Mouse (Mus musculus) stomach, embryonic 16.5 days (tissue): ENCODE results near the gene Slc6a11. TPM values are rescaled to one million over a fixed set of nuclear protein-coding genes. Genes with fewer than 3 reads are reported as not detected.

Experiments
- ATAC-seq: fragments of 200-750 bp; cut with Nextera tagmentation; 2 replicates; pipeline ENCODE4 v1.8.0; 2017; ENCODE audit warnings: moderate number of reproducible peaks, moderate TSS enrichment; ENCODE audit not compliant: insufficient read depth, low FRiP score
- H3K27ac ChIP-seq: fragments of 300-500 bp; sonication (generic); 2 replicates; pipeline ENCODE4 v1.5.1; 2014; ENCODE audit warnings: low read length
- H3K27me3 ChIP-seq: fragments of 300-500 bp; sonication (generic); 2 replicates; pipeline ENCODE4 v1.6.1; 2014; ENCODE audit warnings: low read length, control low read depth, mixed read lengths; ENCODE audit not compliant: control insufficient read depth, insufficient read depth
- H3K36me3 ChIP-seq: fragments of 300-500 bp; sonication (generic); 2 replicates; pipeline ENCODE4 v1.6.1; 2014; ENCODE audit warnings: low read length; ENCODE audit not compliant: control insufficient read depth, insufficient read depth
- H3K4me1 ChIP-seq: fragments of 300-500 bp; sonication (generic); 2 replicates; pipeline ENCODE4 v1.6.1; 2014; ENCODE audit warnings: low read length, control low read depth, mixed read lengths; ENCODE audit not compliant: control insufficient read depth, insufficient read depth
- H3K4me2 ChIP-seq: fragments of 300-500 bp; sonication (generic); 2 replicates; pipeline ENCODE4 v1.6.1; 2014; ENCODE audit warnings: low read depth, low read length, mixed read lengths
- H3K4me3 ChIP-seq: fragments of 300-500 bp; sonication (generic); replicated peaks from 2 replicates; pipeline ENCODE4 v1.5.1; 2014; ENCODE audit warnings: mild to moderate bottlenecking, low read length
- H3K9ac ChIP-seq: fragments of 300-500 bp; sonication (generic); 2 replicates; pipeline ENCODE4 v1.6.1; 2014; ENCODE audit warnings: low read length
- H3K9me3 ChIP-seq: fragments of 300-500 bp; sonication (generic); replicated peaks from 2 replicates; pipeline ENCODE4 v1.6.1; 2016; ENCODE audit warnings: low read length, control low read depth; ENCODE audit not compliant: control insufficient read depth
- whole genome bisulfite sequencing: fragments of 180-500 bp; shearing (Covaris S2); extraction: QIAGEN DNeasy Blood & Tissue Kit; methylation state at CpG from one replicate; pipeline ENCODE4 v1.1.7; 2014; 5-methylcytosine and 5-hydroxymethylcytosine counted together
- polyA plus RNA-seq: library from polyadenylated mRNA; unstranded; fragments of >200 nt; fragmentation: Nextera tagmentation; extraction: Ambion mirVana; gene quantifications from 2 replicates; pipeline ENCODE4 v1.2.1, GENCODE M21; 2015

Gene Slc6a11
- polyA plus RNA-seq, 1 experiment from 2014 or later, result 0.79 TPM

DNA sequence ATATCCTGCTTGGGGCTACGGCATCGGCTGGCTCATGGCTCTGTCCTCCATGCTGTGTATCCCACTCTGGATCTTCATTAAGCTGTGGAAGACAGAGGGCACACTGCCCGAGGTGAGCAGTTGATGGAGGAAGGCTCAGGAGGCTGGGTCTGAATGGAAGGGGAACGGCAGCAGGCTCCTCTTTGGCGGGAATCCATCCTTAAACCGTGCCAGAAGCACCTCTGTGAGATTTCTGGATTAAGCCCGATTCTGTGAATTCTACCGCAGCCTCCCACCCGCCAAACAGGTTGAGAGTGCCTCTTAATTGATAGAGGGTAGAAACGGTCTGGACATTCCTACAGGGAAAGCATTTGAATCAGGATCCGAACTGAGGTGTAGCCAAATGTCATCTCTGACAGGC lies 114.6 kb downstream of the Slc6a11 start:
- no peaks in the 10 kb centered on the region for H3K9me3 ChIP-seq
- H3K27me3 ChIP-seq, result no peaks in the 10 kb centered on the region
- no peak for ATAC-seq
- no peak overlapping the region for H3K9ac ChIP-seq
- H3K4me3 ChIP-seq, result no peak overlapping the region
- 67% methylated on average over 11 of the region's 11 CpGs for WGBS
- H3K4me2 ChIP-seq, result no peak overlapping the region
- no peaks in the 10 kb centered on the region for H3K36me3 ChIP-seq
- no peaks in the 10 kb centered on the region for H3K4me1 ChIP-seq
- H3K27ac ChIP-seq, result no peak overlapping the region

DNA sequence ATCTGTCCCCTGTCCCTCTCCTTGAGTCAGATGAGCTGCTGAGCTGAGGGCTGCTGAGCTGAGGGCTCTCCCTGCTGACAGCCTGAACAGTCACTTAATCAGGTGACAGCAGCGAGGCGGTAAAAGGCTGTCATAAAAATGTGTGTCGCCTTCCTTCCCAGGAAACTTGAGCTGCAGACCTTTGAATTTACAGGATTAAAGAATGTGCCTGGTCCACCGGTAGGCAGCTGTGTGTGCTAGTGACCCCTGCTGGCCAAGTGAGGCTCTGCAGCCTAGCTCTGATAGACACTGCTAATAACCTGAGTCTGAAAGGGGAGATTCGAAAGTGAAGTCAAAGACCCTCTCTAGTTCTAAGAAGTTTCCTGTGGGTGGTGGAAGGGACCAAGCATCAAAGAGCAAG lies 119.3 kb downstream of the Slc6a11 start:
- Histone ChIP-seq H3K4me3 (no peak overlapping the region), H3K9ac (no peak overlapping the region), H3K4me1 (no peaks in the 10 kb centered on the region), H3K27ac (no peak overlapping the region), H3K36me3 (no peaks in the 10 kb centered on the region), H3K9me3 (no peaks in the 10 kb centered on the region), H3K4me2 (no peak overlapping the region), H3K27me3 (no peaks in the 10 kb centered on the region)
- ATAC-seq, result no peak
- 9% methylated on average over 5 of the region's 5 CpGs for WGBS

DNA sequence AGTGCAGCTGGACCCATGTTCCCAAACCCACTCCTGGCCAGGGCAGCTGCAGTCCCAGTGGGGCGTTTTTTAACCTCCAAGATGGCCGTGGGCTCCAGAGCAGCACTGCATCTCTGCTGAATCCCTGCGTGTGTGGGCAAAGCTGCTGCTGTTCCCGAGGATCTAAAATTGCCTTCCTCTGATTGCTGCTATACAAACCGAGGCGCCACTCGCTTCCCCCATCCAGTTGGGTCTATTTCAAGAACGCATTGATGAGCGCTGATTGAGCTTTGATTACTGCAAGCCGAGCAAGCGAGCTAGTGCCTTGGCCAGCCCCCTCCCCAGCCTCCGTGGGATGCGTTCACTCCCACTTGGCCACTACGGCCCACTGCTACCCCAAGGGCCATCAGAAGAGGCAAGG lies 123.9 kb downstream of the Slc6a11 start:
- Histone ChIP-seq H3K4me1 (no peaks in the 10 kb centered on the region), H3K27ac (no peak overlapping the region), H3K36me3 (no peaks in the 10 kb centered on the region), H3K27me3 (no peaks in the 10 kb centered on the region), H3K4me3 (no peak overlapping the region), H3K9me3 (no peaks in the 10 kb centered on the region), H3K4me2 (no peak overlapping the region), H3K9ac (no peak overlapping the region)
- ATAC-seq, result no peak
- WGBS, result 78% methylated on average over 14 of the region's 14 CpGs

DNA sequence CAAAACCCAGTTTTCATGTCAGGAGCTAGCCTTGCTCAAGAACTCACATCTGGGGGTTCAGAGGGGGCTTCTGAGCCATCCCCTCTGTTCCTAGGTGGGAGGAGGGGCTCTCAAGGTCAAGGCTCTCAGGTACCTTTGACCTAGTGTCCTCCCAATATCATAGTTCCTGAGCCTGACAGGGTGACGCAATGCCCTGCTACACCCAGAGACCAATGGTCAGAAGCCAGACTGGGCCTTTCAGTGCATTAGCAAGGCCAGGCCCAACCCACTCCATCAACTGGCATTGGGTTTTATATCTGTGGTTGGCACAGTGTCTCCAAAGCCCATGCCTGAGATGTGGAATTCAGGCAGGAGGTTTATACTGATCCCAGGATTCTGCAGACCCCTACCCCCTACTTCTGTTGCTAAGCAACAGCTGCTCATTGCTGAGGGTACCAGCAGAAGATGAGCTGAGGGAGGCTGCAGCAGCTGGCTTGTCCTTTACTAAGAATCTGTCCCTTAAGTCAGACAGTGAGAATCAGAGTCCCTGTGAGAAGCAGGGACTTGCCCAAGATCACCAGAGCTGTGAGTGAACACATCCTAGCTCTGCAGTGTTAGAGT lies 126.8 kb downstream of the Slc6a11 start:
- Histone ChIP-seq H3K27me3 (no peaks in the 10 kb centered on the region), H3K36me3 (no peaks in the 10 kb centered on the region), H3K27ac (no peak overlapping the region), H3K4me2 (no peak overlapping the region), H3K9me3 (no peaks in the 10 kb centered on the region), H3K4me3 (no peak overlapping the region), H3K9ac (no peak overlapping the region), H3K4me1 (no peaks in the 10 kb centered on the region)
- 63% methylated on average over 1 of the region's 1 CpGs for WGBS
- ATAC-seq, result no peak

DNA sequence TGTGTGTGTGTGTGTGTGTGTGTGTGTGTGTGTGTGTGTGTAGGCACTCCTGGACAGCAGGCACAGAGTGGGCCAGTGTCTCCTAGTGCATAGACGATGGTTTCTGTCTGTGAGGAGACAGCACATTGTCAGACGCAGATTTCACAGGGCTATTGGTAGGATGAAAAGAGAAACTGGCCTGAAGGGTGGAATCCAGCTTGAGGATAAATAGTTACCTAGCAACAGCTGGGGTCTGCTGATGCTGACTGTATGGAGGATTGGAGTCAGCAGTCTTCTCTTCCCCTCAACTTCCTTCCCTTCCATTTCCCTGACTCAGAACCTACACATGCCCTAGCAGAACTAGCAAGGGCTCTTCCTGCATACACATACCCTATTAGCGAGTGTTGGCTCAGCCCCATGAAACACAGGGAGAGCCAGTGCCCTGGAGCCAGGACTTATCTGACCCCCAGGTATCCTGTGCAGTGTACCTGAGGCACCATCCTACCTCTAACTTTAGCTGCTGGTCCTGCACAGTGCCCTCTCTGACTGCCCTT lies 127.7 kb downstream of the Slc6a11 start:
- H3K9ac ChIP-seq, result no peak overlapping the region
- H3K4me3 ChIP-seq, result no peak overlapping the region
- ATAC-seq, result no peak
- H3K36me3 ChIP-seq, result no peaks in the 10 kb centered on the region
- H3K9me3 ChIP-seq, result no peaks in the 10 kb centered on the region
- no peaks in the 10 kb centered on the region for H3K27me3 ChIP-seq
- no peak overlapping the region for H3K4me2 ChIP-seq
- H3K4me1 ChIP-seq, result no peaks in the 10 kb centered on the region
- H3K27ac ChIP-seq, result no peak overlapping the region
- WGBS, result 64% methylated on average over 3 of the region's 3 CpGs

DNA sequence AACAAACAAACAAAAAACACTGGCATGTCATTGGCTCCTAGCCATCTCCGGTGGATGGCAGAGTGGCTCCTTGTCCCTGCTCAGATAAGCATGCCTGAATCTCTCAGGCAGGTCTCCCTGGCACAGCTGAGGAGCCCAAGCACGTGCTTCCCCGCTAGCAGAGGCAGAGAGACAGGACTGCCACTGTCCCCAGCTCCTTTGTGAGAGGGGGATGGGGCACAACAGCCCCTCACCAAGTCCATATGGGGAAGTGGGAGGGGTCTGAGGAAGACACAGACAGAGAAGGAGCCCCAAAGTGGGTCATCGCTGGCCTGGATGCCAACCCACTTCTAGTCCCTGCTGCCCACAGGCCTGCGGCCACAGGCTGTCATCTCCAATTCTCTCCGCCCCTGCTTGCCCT lies 130.6 kb downstream of the Slc6a11 start:
- Histone ChIP-seq H3K4me2 (no peak overlapping the region), H3K4me3 (no peak overlapping the region)
- WGBS, result 61% methylated on average over 6 of the region's 6 CpGs

DNA sequence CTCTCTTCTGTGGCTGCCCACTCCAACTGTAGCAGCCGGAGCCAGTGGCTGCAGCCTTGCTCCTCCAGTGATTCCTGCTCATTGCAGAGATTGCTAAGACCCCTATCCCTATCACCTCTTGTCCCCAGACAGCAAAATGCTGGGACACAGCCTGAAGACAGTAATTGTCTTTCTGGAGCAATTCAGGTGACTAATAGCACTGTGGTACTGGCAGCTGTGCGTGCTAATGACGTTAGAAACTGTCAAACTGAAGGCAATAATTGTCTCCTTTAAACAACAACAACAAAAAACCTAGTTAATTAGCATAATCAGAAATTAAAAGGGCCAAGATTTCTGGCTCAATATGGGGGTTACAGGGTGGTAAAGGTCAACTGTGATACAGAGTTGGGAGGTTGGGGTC lies 133.0 kb downstream of the Slc6a11 start:
- H3K27ac ChIP-seq, result no peak overlapping the region
- no peaks in the 10 kb centered on the region for H3K9me3 ChIP-seq
- H3K27me3 ChIP-seq, result no peaks in the 10 kb centered on the region
- H3K36me3 ChIP-seq, result no peaks in the 10 kb centered on the region
- no peaks in the 10 kb centered on the region for H3K4me1 ChIP-seq
- H3K4me2 ChIP-seq, result no peak overlapping the region
- no peak overlapping the region for H3K4me3 ChIP-seq
- 56% methylated on average over 3 of the region's 3 CpGs for WGBS
- ATAC-seq, result no peak
- no peak overlapping the region for H3K9ac ChIP-seq

More for the DNA sequence above, 130.6 kb downstream of the Slc6a11 start:
- no peaks in the 10 kb centered on the region for H3K36me3 ChIP-seq
- H3K9ac ChIP-seq, result no peak overlapping the region
- H3K27ac ChIP-seq, result no peak overlapping the region
- H3K9me3 ChIP-seq, result no peaks in the 10 kb centered on the region
- H3K4me1 ChIP-seq, result no peaks in the 10 kb centered on the region
- no peaks in the 10 kb centered on the region for H3K27me3 ChIP-seq
- no peak for ATAC-seq

DNA sequence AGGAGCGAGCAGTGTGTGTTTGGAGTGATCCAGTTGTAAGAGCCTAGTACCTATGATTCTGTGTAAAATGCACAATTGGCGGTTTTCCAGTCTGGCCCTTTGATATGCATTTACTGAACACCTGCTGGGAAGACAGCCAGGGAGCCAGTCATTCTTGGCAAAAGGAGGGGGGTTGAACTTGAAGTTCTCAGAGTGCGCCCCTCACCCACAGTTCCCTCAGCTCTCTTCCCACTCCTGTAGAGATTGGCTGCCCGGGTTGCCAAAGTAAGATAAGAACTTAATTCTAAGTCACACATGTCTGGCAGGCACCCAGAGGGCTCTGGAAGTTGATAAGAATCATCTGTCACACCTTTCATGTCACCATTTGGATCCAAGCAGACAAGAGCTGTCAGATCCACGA lies 133.4 kb downstream of the Slc6a11 start:
- Histone ChIP-seq H3K27me3 (no peaks in the 10 kb centered on the region), H3K27ac (no peak overlapping the region), H3K36me3 (no peaks in the 10 kb centered on the region), H3K9ac (no peak overlapping the region), H3K9me3 (no peaks in the 10 kb centered on the region), H3K4me3 (no peak overlapping the region), H3K4me2 (no peak overlapping the region), H3K4me1 (no peaks in the 10 kb centered on the region)
- 47% methylated on average over 5 of the region's 5 CpGs for WGBS
- ATAC-seq, result no peak

DNA sequence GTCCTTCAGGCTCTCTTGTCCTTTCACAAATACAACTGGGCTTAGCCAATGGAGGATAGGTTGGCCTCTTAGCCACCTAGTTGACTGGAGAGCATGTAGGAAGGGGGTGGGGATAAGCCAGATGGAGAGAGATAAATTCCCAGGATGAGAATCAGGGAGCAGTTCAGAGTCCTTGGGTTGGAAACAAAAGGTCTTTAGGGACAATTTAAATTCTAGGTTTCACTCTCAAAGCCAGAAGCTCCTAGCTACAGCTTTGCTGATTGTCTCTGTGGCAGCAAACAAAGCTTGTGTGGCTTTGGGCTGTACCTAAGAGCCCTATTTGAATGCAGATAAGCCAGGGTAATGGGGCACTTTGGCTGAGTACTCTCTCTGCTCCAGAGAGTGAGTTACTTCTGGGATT lies 135.2 kb downstream of the Slc6a11 start:
- no peak overlapping the region for H3K4me2 ChIP-seq
- H3K9ac ChIP-seq, result no peak overlapping the region
- no peaks in the 10 kb centered on the region for H3K9me3 ChIP-seq
- no peaks in the 10 kb centered on the region for H3K4me1 ChIP-seq
- no peaks in the 10 kb centered on the region for H3K27me3 ChIP-seq
- H3K36me3 ChIP-seq, result no peaks in the 10 kb centered on the region
- no peak overlapping the region for H3K27ac ChIP-seq
- H3K4me3 ChIP-seq, result no peak overlapping the region
- ATAC-seq, result no peak
